In genomic region chr5:146349183-146349582, GRCm38 (mm10) we compare ENCODE assay signal across 24 mouse cellular contexts. TPM values are rescaled to one million over a fixed set of nuclear protein-coding genes. Genes with fewer than 3 reads are reported as not detected.
DNase-seq lines count a peak whose midpoint lies in the region; ATAC-seq and TF ChIP-seq lines count a peak whose summit lies in the region.
"Had no signal": no experiment of that assay in that cellular context is flagged by ENCODE, and none has a peak within 500 bp of the region (broad histone marks: within the 10 kb centered on the region; RNA-seq: fewer than 3 reads in every experiment).

No protein-coding gene starts in this region.

- no peak overlapping the region for H3K4me2 ChIP-seq in CH12.LX (ENCODE audit: insufficient read depth, low read depth, poor library complexity, severe bottlenecking)
- no peak overlapping the region for H3K4me2 ChIP-seq in liver, embryonic 12.5 days
- H3K4me2 ChIP-seq: heart, embryonic 15.5 days; limb, embryonic 12.5 days; liver, embryonic 11.5 days; midbrain, embryonic 12.5 days had no signal

- intact Hi-C loops in heart, postnatal 36 days (cut with DNase I): no loop called here

- no peak for TF ChIP-seq CTCF in CH12.LX (conservative IDR thresholded peaks at IDR 0.05 in 1 of 2, IDR thresholded peaks at IDR 0.05 in 1 of 2; ENCODE audit: low read depth in 2 of 2, low read length in 2 of 2)

- no peaks in the 10 kb centered on the region for H3K9me3 ChIP-seq in CH12.LX (replicated peaks; ENCODE audit: low read length)
- peaks cover 10% of the 10 kb centered on the region; the same call in 1 of the 2 replicates for H3K9me3 ChIP-seq in liver, embryonic 12.5 days (replicated peaks)
- H3K9me3 ChIP-seq: heart, embryonic 15.5 days; limb, embryonic 12.5 days; midbrain, embryonic 12.5 days had no signal

- dilution Hi-C loops in CH12.LX (cut with MboI; ENCODE audit: extremely low pct_ligation_motif_present, extremely low pct_unique_long_range_greater_than_20kb, low sequenced_read_pairs): no loop called here

- DNase-seq in heart, adult 11 months: peak; percentile 54
- DNase-seq in heart, postnatal 36 days: no peak
- no peak for DNase-seq in CH12.LX (ENCODE audit: extremely low read depth)
- peak; percentile 45 for DNase-seq in cerebellum, adult 11-12 months
- peak; percentile 41 to 42 for DNase-seq in cerebellum, postnatal 14 days
- DNase-seq in heart, postnatal 4 days: no peak
- DNase-seq: forebrain, postnatal 0 days; kidney, postnatal 36 days; lung, adult 18-20 months; lung, postnatal 10 days; thymus, postnatal 14 days had no signal

- in situ Hi-C loops in CH12.LX (cut with MboI; ENCODE audit: low pct_ligation_motif_present, low pct_unique_long_range_greater_than_20kb, low sequenced_read_pairs): no loop called here

- peaks cover 54% of the 10 kb centered on the region for H3K27me3 ChIP-seq in CH12.LX (replicated peaks)
- H3K27me3 ChIP-seq in liver, embryonic 12.5 days (replicated peaks): no peaks in the 10 kb centered on the region
- H3K27me3 ChIP-seq: heart, embryonic 15.5 days; limb, embryonic 12.5 days; midbrain, embryonic 12.5 days had no signal

- H3K79me2 ChIP-seq in CH12.LX (replicated peaks; ENCODE audit: control insufficient read depth, extremely low read depth, insufficient read depth, poor library complexity, severe bottlenecking): no peaks in the 10 kb centered on the region

- WGBS in liver, embryonic 12.5 days (ENCODE audit: insufficient replicate concordance): 73% methylated on average over 3 of the region's 3 CpGs

- H3K9ac ChIP-seq in CH12.LX (ENCODE audit: insufficient read depth, low read depth): no peak overlapping the region
- no peak overlapping the region for H3K9ac ChIP-seq in liver, embryonic 12.5 days
- H3K9ac ChIP-seq: forebrain, postnatal 0 days; heart, embryonic 15.5 days; limb, embryonic 12.5 days; midbrain, embryonic 12.5 days had no signal

- ATAC-seq in liver, embryonic 12.5 days: no peak
- ATAC-seq: CD4-positive, CD25-positive, alpha-beta regulatory T cell, adult 4 months; forebrain, postnatal 0 days; hindbrain, postnatal 0 days; intestine, postnatal 0 days; Patski had no signal

- no peaks in the 10 kb centered on the region for H3K36me3 ChIP-seq in CH12.LX (replicated peaks in 1 of 2; ENCODE audit: control insufficient read depth in 1 of 2, insufficient read depth in 1 of 2, low read length in 1 of 2)
- H3K36me3 ChIP-seq in liver, embryonic 12.5 days: no peaks in the 10 kb centered on the region
- H3K36me3 ChIP-seq: G1E; heart, embryonic 15.5 days; limb, embryonic 12.5 days; midbrain, embryonic 12.5 days had no signal

- no peak overlapping the region for H3K27ac ChIP-seq in CH12.LX (ENCODE audit: insufficient read depth, low read depth)
- H3K27ac ChIP-seq in liver, embryonic 12.5 days: no peak overlapping the region
- H3K27ac ChIP-seq: heart, embryonic 15.5 days; hindbrain, postnatal 0 days; limb, embryonic 12.5 days; midbrain, embryonic 12.5 days; stomach, postnatal 0 days had no signal

- H3K4me3 ChIP-seq in CH12.LX (replicated peaks in 1 of 3; ENCODE audit: low read depth in 2 of 3, low read length in 2 of 3, poor library complexity in 1 of 3): no peak overlapping the region
- no peak overlapping the region for H3K4me3 ChIP-seq in liver, embryonic 12.5 days
- H3K4me3 ChIP-seq: heart, embryonic 15.5 days; limb, embryonic 12.5 days; midbrain, embryonic 12.5 days had no signal

- no peak for TF ChIP-seq POLR2A in CH12.LX (IDR thresholded peaks at IDR 0.05; ENCODE audit: low read depth, low read length)

- no peak for TF ChIP-seq EP300 in CH12.LX (IDR thresholded peaks at IDR 0.05; ENCODE audit: low read length)

- H3K4me1 ChIP-seq in CH12.LX (ENCODE audit: control insufficient read depth in 1 of 2, insufficient read depth in 2 of 2): no peaks in the 10 kb centered on the region; a peak in 1 of 4 replicates
- no peaks in the 10 kb centered on the region for H3K4me1 ChIP-seq in liver, embryonic 12.5 days
- H3K4me1 ChIP-seq: heart, embryonic 15.5 days; limb, embryonic 12.5 days; midbrain, embryonic 12.5 days had no signal

- TF ChIP-seq RAD21 in CH12.LX (IDR thresholded peaks at IDR 0.05; ENCODE audit: low read depth, low read length): no peak

TF ChIP-seq in CH12.LX, 34 proteins besides CTCF, POLR2A, EP300 and RAD21:
- TF ChIP-seq MAFK (IDR thresholded peaks at IDR 0.05; ENCODE audit: insufficient replicate concordance, low read length) (peak; percentile 78), ETS1 (conservative IDR thresholded peaks at IDR 0.05; ENCODE audit: low read depth, low read length) (peak; percentile 75), SIN3A (IDR thresholded peaks at IDR 0.05; ENCODE audit: low read length) (no peak)
TF ChIP-seq in CH12.LX: peak in this region for 2.

RNA-seq across cellular contexts. Expression of gene Wasf3, which starts 35.6 kb away (rescaled TPM):
- under 1 TPM; 0.54 to 0.58 TPM for total RNA-seq in heart, postnatal 36 days (2021)
- total RNA-seq in CH12.LX (2012; rRNA removed): not detected in 2 replicates
- not detected in 2 replicates for total RNA-seq in CH12.LX (2014; rRNA removed)
- not detected in 2 replicates for polyA plus RNA-seq in CH12.LX (2012; ENCODE audit: insufficient read length, low read depth)
- 0.13 and 0.19 TPM in 2 replicates for polyA plus RNA-seq in liver, embryonic 12.5 days (2016; fragmentation: Nextera tagmentation; extraction: Ambion mirVana)
- total RNA-seq in heart, postnatal 4 days (2021): under 1 TPM; 0.29 to 0.31 TPM
- total RNA-seq: hematopoietic stem cell, adult 5-6 weeks; neutrophil, adult 5-6 weeks had no signal
- polyA plus RNA-seq: CD4-positive, CD25-positive, alpha-beta regulatory T cell, adult 4 months; G1E had no signal

Comparison
In these comparisons a context has a peak if more than half of its experiments do, and no peak if none do; other contexts are left out.
1. DNase-seq: peak in heart, adult 11 months (single experiment), cerebellum, adult 11-12 months (single experiment) and cerebellum, postnatal 14 days (2 of 2); none in heart, postnatal 36 days (0 of 2), CH12.LX (single experiment) and heart, postnatal 4 days (single experiment).